In genomic region chr1:171473506-171473905, GRCm38 (mm10) we compare ENCODE assay signal across 22 mouse cellular contexts. TPM values are rescaled to one million over a fixed set of nuclear protein-coding genes. Genes with fewer than 3 reads are reported as not detected.
DNase-seq lines count a peak whose midpoint lies in the region; ATAC-seq and TF ChIP-seq lines count a peak whose summit lies in the region.
"Had no signal": no experiment of that assay in that cellular context is flagged by ENCODE, and none has a peak within 500 bp of the region (broad histone marks: within the 10 kb centered on the region; RNA-seq: fewer than 3 reads in every experiment).

No protein-coding gene starts in this region.

- ATAC-seq in stomach, embryonic 15.5 days (ENCODE audit: insufficient read depth, low FRiP score, low read depth), result no peak
- no peak for ATAC-seq in stomach, postnatal 0 days (ENCODE audit: low FRiP score, low TSS enrichment)
- no peak for ATAC-seq in frontal cortex, adult (ENCODE audit: low TSS enrichment)
- ATAC-seq: forebrain, embryonic 13.5 days; forebrain, embryonic 15.5 days; forebrain, postnatal 0 days had no signal

- no peak overlapping the region for H3K4me2 ChIP-seq in stomach, embryonic 15.5 days
- no peak overlapping the region for H3K4me2 ChIP-seq in stomach, postnatal 0 days (replicated peaks; ENCODE audit: low read depth)
- H3K4me2 ChIP-seq: embryonic facial prominence, embryonic 12.5 days; embryonic facial prominence, embryonic 15.5 days; forebrain, embryonic 13.5 days; forebrain, embryonic 15.5 days had no signal

- H3K9ac ChIP-seq in stomach, embryonic 15.5 days, result no peak overlapping the region
- H3K9ac ChIP-seq in stomach, postnatal 0 days (ENCODE audit: low read length), result no peak overlapping the region
- H3K9ac ChIP-seq in MEL (ENCODE audit: control insufficient read depth, low read depth, low read length, poor library complexity, severe bottlenecking), result peak overlapping the region; percentile 66
- H3K9ac ChIP-seq: embryonic facial prominence, embryonic 12.5 days; embryonic facial prominence, embryonic 15.5 days; forebrain, embryonic 13.5 days; forebrain, embryonic 15.5 days; forebrain, postnatal 0 days had no signal

- TF ChIP-seq RAD21 in MEL (IDR thresholded peaks at IDR 0.05; ENCODE audit: low read depth, low read length), result no peak

- no peaks in the 10 kb centered on the region for H3K27me3 ChIP-seq in stomach, embryonic 15.5 days (replicated peaks)
- no peaks in the 10 kb centered on the region for H3K27me3 ChIP-seq in stomach, postnatal 0 days (ENCODE audit: control insufficient read depth, insufficient read depth, low read length)
- no peaks in the 10 kb centered on the region for H3K27me3 ChIP-seq in MEL (ENCODE audit: control insufficient read depth in 1 of 2, insufficient read depth in 2 of 2, low read length in 2 of 2)
- H3K27me3 ChIP-seq: embryonic facial prominence, embryonic 12.5 days; embryonic facial prominence, embryonic 15.5 days; forebrain, embryonic 13.5 days; forebrain, embryonic 15.5 days had no signal

- no peaks in the 10 kb centered on the region; the same call in 1 of the 2 replicates for H3K79me2 ChIP-seq in MEL (ENCODE audit: control insufficient read depth, insufficient read depth, low read length, poor library complexity)

- TF ChIP-seq CTCF in stomach, postnatal 0 days (IDR thresholded peaks at IDR 0.05; ENCODE audit: low read depth), result no peak
- TF ChIP-seq CTCF in MEL (IDR thresholded peaks at IDR 0.05 in 2 of 3, conservative IDR thresholded peaks at IDR 0.05 in 1 of 3; ENCODE audit: control insufficient read depth in 1 of 3, insufficient read depth in 1 of 3, low read depth in 2 of 3, low read length in 3 of 3, poor library complexity in 1 of 3, severe bottlenecking in 1 of 3), result no peak

- H3K9me3 ChIP-seq in stomach, embryonic 15.5 days, result no peaks in the 10 kb centered on the region
- H3K9me3 ChIP-seq in stomach, postnatal 0 days (ENCODE audit: control insufficient read depth, low read length), result no peaks in the 10 kb centered on the region
- no peaks in the 10 kb centered on the region for H3K9me3 ChIP-seq in MEL (replicated peaks; ENCODE audit: insufficient read depth, low read length)
- H3K9me3 ChIP-seq: embryonic facial prominence, embryonic 12.5 days; embryonic facial prominence, embryonic 15.5 days; forebrain, embryonic 13.5 days; forebrain, embryonic 15.5 days; G1E had no signal

- no peak for DNase-seq in stomach, postnatal 0 days (ENCODE audit: low spot score)
- DNase-seq in ES-CJ7 (ENCODE audit: low read depth, low spot score), result peak; percentile 8
- peak; percentile 32 for DNase-seq in MEL (ENCODE audit: low read depth, low spot score)
- peak; percentile 88 for DNase-seq in gonadal fat pad, adult 2 months (ENCODE audit: low read depth)
- DNase-seq in adrenal gland, postnatal 4 days (ENCODE audit: low spot score in 2 of 2), result no peak
- DNase-seq in cerebellum, postnatal 14 days, result no peak
- DNase-seq: adrenal gland, adult 2 months; adrenal gland, postnatal 10 days; adrenal gland, postnatal 25 days; cerebellum, adult 11-12 months; cerebellum, adult 2 months; cerebellum, adult 9-10 months; cerebellum, postnatal 10 days; forebrain, postnatal 0 days had no signal

- no peaks in the 10 kb centered on the region for H3K4me1 ChIP-seq in stomach, embryonic 15.5 days
- H3K4me1 ChIP-seq in stomach, postnatal 0 days (replicated peaks; ENCODE audit: control insufficient read depth, insufficient read depth), result no peaks in the 10 kb centered on the region
- H3K4me1 ChIP-seq in MEL (ENCODE audit: control insufficient read depth in 1 of 2, insufficient read depth in 2 of 2, low read length in 2 of 2), result peaks cover 15 to 29% of the 10 kb centered on the region in 2 experiments
- H3K4me1 ChIP-seq: embryonic facial prominence, embryonic 12.5 days; embryonic facial prominence, embryonic 15.5 days; forebrain, embryonic 13.5 days; forebrain, embryonic 15.5 days had no signal

- H3K36me3 ChIP-seq in stomach, embryonic 15.5 days, result no peaks in the 10 kb centered on the region
- H3K36me3 ChIP-seq in stomach, postnatal 0 days (ENCODE audit: control insufficient read depth, insufficient read depth, low read length), result no peaks in the 10 kb centered on the region
- peaks cover 0 to 22% of the 10 kb centered on the region in 2 experiments; a peak in 2 of 4 replicates for H3K36me3 ChIP-seq in MEL (ENCODE audit: control insufficient read depth in 1 of 2, insufficient read depth in 2 of 2, low read length in 2 of 2)
- H3K36me3 ChIP-seq: embryonic facial prominence, embryonic 12.5 days; embryonic facial prominence, embryonic 15.5 days; forebrain, embryonic 15.5 days; G1E had no signal

- no peak for TF ChIP-seq EP300 in stomach, postnatal 0 days (optimal IDR thresholded peaks at IDR 0.05)
- TF ChIP-seq EP300 in MEL (IDR thresholded peaks at IDR 0.05; ENCODE audit: low read depth in 1 of 2, low read length in 2 of 2), result no peak

- no peak for TF ChIP-seq POLR2A in MEL (IDR thresholded peaks at IDR 0.05; ENCODE audit: control insufficient read depth in 1 of 2, insufficient read depth in 1 of 2, low read depth in 1 of 2, low read length in 2 of 2, poor library complexity in 1 of 2)

- 0 out of 2 replicates have a peak overlapping the region, but pooled peaks have one; percentile 1 for H3K27ac ChIP-seq in stomach, embryonic 15.5 days
- no peak overlapping the region for H3K27ac ChIP-seq in stomach, postnatal 0 days (replicated peaks)
- peak overlapping the region; percentile 65 for H3K27ac ChIP-seq in MEL (ENCODE audit: control insufficient read depth, low read depth, low read length)
- H3K27ac ChIP-seq: embryonic facial prominence, embryonic 12.5 days; embryonic facial prominence, embryonic 15.5 days; forebrain, embryonic 13.5 days; forebrain, embryonic 15.5 days had no signal

- WGBS in stomach, embryonic 15.5 days, result 64% methylated on average over 4 of the region's 4 CpGs
- WGBS in stomach, postnatal 0 days, result 61% methylated on average over 4 of the region's 4 CpGs

- H3K4me3 ChIP-seq in stomach, embryonic 15.5 days (replicated peaks), result no peak overlapping the region
- H3K4me3 ChIP-seq in stomach, postnatal 0 days (ENCODE audit: low read depth, low read length), result no peak overlapping the region
- peak overlapping the region; percentile 39 to 59; a peak in 3 of 4 replicates for H3K4me3 ChIP-seq in MEL (ENCODE audit: control insufficient read depth in 1 of 2, insufficient read depth in 1 of 2, low read depth in 2 of 2, low read length in 2 of 2)
- H3K4me3 ChIP-seq: embryonic facial prominence, embryonic 12.5 days; embryonic facial prominence, embryonic 15.5 days; erythroblast, embryonic 14.5 days; forebrain, embryonic 13.5 days; forebrain, embryonic 15.5 days had no signal

TF ChIP-seq in MEL, 35 proteins besides CTCF, POLR2A, EP300 and RAD21:
- TF ChIP-seq USF2 (IDR thresholded peaks at IDR 0.05; ENCODE audit: borderline replicate concordance in 1 of 2, insufficient read depth in 1 of 2, low read depth in 1 of 2, low read length in 2 of 2) (no peak), TBP (IDR thresholded peaks at IDR 0.05; ENCODE audit: low read depth, low read length) (no peak), GABPA (IDR thresholded peaks at IDR 0.05; ENCODE audit: low read depth, low read length) (no peak), BHLHE40 (IDR thresholded peaks at IDR 0.05; ENCODE audit: borderline replicate concordance, low read depth, low read length) (no peak), USF1 (IDR thresholded peaks at IDR 0.05; ENCODE audit: low read depth, low read length) (no peak), ZC3H11A (IDR thresholded peaks at IDR 0.05; ENCODE audit: low read depth, low read length) (no peak), NELFE (IDR thresholded peaks at IDR 0.05; ENCODE audit: low read depth, low read length) (no peak), E2F4 (IDR thresholded peaks at IDR 0.05; ENCODE audit: borderline replicate concordance, low read depth, low read length) (no peak)

RNA-seq across cellular contexts. Expression of gene Alyref2, which starts 29.8 kb away (rescaled TPM):
- polyA plus RNA-seq in stomach, embryonic 15.5 days (2015; fragmentation: Nextera tagmentation; extraction: Ambion mirVana), result 14.4 and 15.0 TPM in 2 replicates
- 11.1 and 11.2 TPM in 2 replicates for polyA plus RNA-seq in stomach, postnatal 0 days (2015; fragmentation: Nextera tagmentation; extraction: Ambion mirVana)
- total RNA-seq in MEL (2012; rRNA removed), result 4.6 and 5.5 TPM in 2 replicates
- polyA plus RNA-seq in MEL (2012; ENCODE audit: insufficient read depth in 1 of 2, insufficient read length in 2 of 2, low read depth in 1 of 2, low replicate concordance in 2 of 2, missing spikeins in 1 of 2), result 1 to 10 TPM in 1 of 2 experiments, not detected in 1; 8.8 TPM
- 4.2 and 5.7 TPM in 2 replicates for polyA plus RNA-seq in gonadal fat pad, adult 2 months (2012; rRNA removed)
- 1 to 10 TPM; 8.5 to 9.1 TPM for total RNA-seq in adrenal gland, postnatal 4 days (2021)

RNA-seq across cellular contexts. Expression of gene F11r, which starts 36.2 kb away (rescaled TPM):
- polyA plus RNA-seq in stomach, embryonic 15.5 days (2015; fragmentation: Nextera tagmentation; extraction: Ambion mirVana), result 108 and 121 TPM in 2 replicates
- polyA plus RNA-seq in stomach, postnatal 0 days (2015; fragmentation: Nextera tagmentation; extraction: Ambion mirVana), result 95.8 and 113 TPM in 2 replicates
- total RNA-seq in MEL (2012; rRNA removed), result 0.31 and 0.42 TPM in 2 replicates
- polyA plus RNA-seq in MEL (2012; ENCODE audit: insufficient read depth in 1 of 2, insufficient read length in 2 of 2, low read depth in 1 of 2, low replicate concordance in 2 of 2, missing spikeins in 1 of 2), result 1 to 10 TPM in 1 of 2 experiments, not detected in 1; 1.8 TPM
- 78.9 and 98.4 TPM in 2 replicates for polyA plus RNA-seq in gonadal fat pad, adult 2 months (2012; rRNA removed)
- 10 to 100 TPM; 43.0 to 47.0 TPM for total RNA-seq in adrenal gland, postnatal 4 days (2021)
- polyA plus RNA-seq: erythroblast, embryonic 14.5 days; G1E had no signal

RNA-seq across cellular contexts. Expression of gene Tstd1, which starts 54.8 kb away (rescaled TPM):
- 5.3 and 5.9 TPM in 2 replicates for polyA plus RNA-seq in stomach, embryonic 15.5 days (2015; fragmentation: Nextera tagmentation; extraction: Ambion mirVana)
- polyA plus RNA-seq in stomach, postnatal 0 days (2015; fragmentation: Nextera tagmentation; extraction: Ambion mirVana), result 3.7 and 3.8 TPM in 2 replicates
- total RNA-seq in MEL (2012; rRNA removed), result 0.49 and 0.50 TPM in 2 replicates
- 1 to 10 TPM in 1 of 2 experiments, not detected in 1; 1.4 TPM for polyA plus RNA-seq in MEL (2012; ENCODE audit: insufficient read depth in 1 of 2, insufficient read length in 2 of 2, low read depth in 1 of 2, low replicate concordance in 2 of 2, missing spikeins in 1 of 2)
- polyA plus RNA-seq in gonadal fat pad, adult 2 months (2012; rRNA removed), result 8.5 and 10.3 TPM in 2 replicates
- total RNA-seq in adrenal gland, postnatal 4 days (2021), result 10 to 100 TPM in 1 of 2 experiments, 1 to 10 TPM in 1; 6.3 to 15.1 TPM
- polyA plus RNA-seq: erythroblast, embryonic 14.5 days had no signal

Comparison
In these comparisons a context has a peak if more than half of its experiments do, and no peak if none do; other contexts are left out.
1. H3K4me3 ChIP-seq: peak in MEL (2 of 2); none in stomach, embryonic 15.5 days (single experiment) and stomach, postnatal 0 days (single experiment).
2. DNase-seq: peak in ES-CJ7 (single experiment), MEL (single experiment) and gonadal fat pad, adult 2 months (single experiment); none in stomach, postnatal 0 days (single experiment), adrenal gland, postnatal 4 days (0 of 2) and cerebellum, postnatal 14 days (0 of 2).
3. RNA of gene F11r, which starts 36.2 kb away (polyA plus RNA-seq): 108 to 121 TPM in stomach, embryonic 15.5 days, 95.8 to 113 TPM in stomach, postnatal 0 days and 78.9 to 98.4 TPM in gonadal fat pad, adult 2 months; 1.8 TPM in MEL; every median in the first group is over 10 times any median in the second.